Mouse (Mus musculus) ES-E14 (cell line): ENCODE results near the gene Gm20671. TPM values are rescaled to one million over a fixed set of nuclear protein-coding genes. Genes with fewer than 3 reads are reported as not detected.
"Not testable (repeated sequence)": the region's sequence is repeated elsewhere in the genome, so short reads cannot be mapped to it uniquely, and the experiment has no call there.

Experiments used
- DNase-seq: peaks from one replicate; pipeline ENCODE4 v3.0.0-alpha.2; 2013; ENCODE audit warnings: low read depth, low spot score
- H3K27ac ChIP-seq: 2 replicates; pipeline ENCODE4 v1.5.1; 2012; ENCODE audit warnings: low read depth, mild to moderate bottlenecking, low read length, moderate library complexity, mixed read lengths; ENCODE audit not compliant: poor library complexity, insufficient read depth, severe bottlenecking
- H3K36me3 ChIP-seq: 2 replicates; pipeline ENCODE4 v1.6.1; 2012; ENCODE audit warnings: mild to moderate bottlenecking, low read length, moderate library complexity, mixed read lengths; ENCODE audit not compliant: control insufficient read depth, poor library complexity, insufficient read depth, severe bottlenecking
- H3K4me1 ChIP-seq, 2 experiments: fragments of 150-350 bp in 1 of 2; sonication (generic) in 1 of 2; 2 replicates each; pipeline ENCODE4 v1.6.1; 2012; ENCODE audit warnings: low read length in 2 of 2, mild to moderate bottlenecking in 1 of 2, mixed read lengths in 1 of 2; ENCODE audit not compliant: control insufficient read depth in 2 of 2, insufficient read depth in 2 of 2, poor library complexity in 1 of 2
- H3K4me3 ChIP-seq, 2 experiments: fragments of 150-350 bp in 1 of 2; sonication (generic) in 1 of 2; 2 replicates each; pipeline ENCODE4 v1.5.1; 2012; ENCODE audit warnings: low read length in 2 of 2, low read depth in 1 of 2, mild to moderate bottlenecking in 1 of 2, mixed read lengths in 1 of 2; ENCODE audit not compliant: insufficient read depth in 1 of 2, poor library complexity in 1 of 2, severe bottlenecking in 1 of 2
- H3K9ac ChIP-seq: 2 replicates; pipeline ENCODE4 v1.6.1; 2012; ENCODE audit warnings: low read depth, mild to moderate bottlenecking, low read length, mixed read lengths; ENCODE audit not compliant: poor library complexity, insufficient read depth, severe bottlenecking
- H3K9me3 ChIP-seq: fragments of 150-350 bp; sonication (generic); 2 replicates; pipeline ENCODE4 v1.6.1; 2012; ENCODE audit warnings: low read depth, mild to moderate bottlenecking, low read length; ENCODE audit not compliant: control insufficient read depth, insufficient read depth
- CHD2 ChIP-seq: IDR thresholded peaks from 2 replicates; pipeline ENCODE4 v1.6.1; 2014; ENCODE audit warnings: mild to moderate bottlenecking, low read depth, low read length, inconsistent platforms
- HCFC1 ChIP-seq: IDR thresholded peaks from 2 replicates; pipeline ENCODE4 v1.6.1; 2012; ENCODE audit warnings: low read length, inconsistent platforms, borderline replicate concordance; ENCODE audit not compliant: insufficient read depth
- MAFK ChIP-seq: IDR thresholded peaks from 2 replicates; pipeline ENCODE4 v1.6.1; 2014; ENCODE audit warnings: mild to moderate bottlenecking, low read depth, low read length, inconsistent platforms; ENCODE audit not compliant: insufficient read depth
- ZC3H11A ChIP-seq: IDR thresholded peaks from 2 replicates; pipeline ENCODE4 v1.6.1; 2012; ENCODE audit warnings: low read depth, mild to moderate bottlenecking, inconsistent platforms, low read length, borderline replicate concordance
- ZNF384 ChIP-seq: IDR thresholded peaks from 2 replicates; pipeline ENCODE4 v1.6.1; 2012; ENCODE audit warnings: low read depth, low read length, inconsistent platforms
- in situ Hi-C, 2 experiments: fragments of 600-800 bp; cut with MboI; formaldehyde crosslinking; loops; one replicate each; pipeline ENCODE4 v1.15.1; 2025; ENCODE audit warnings: low sequenced_read_pairs in 2 of 2, inconsistent platforms in 1 of 2; ENCODE audit not compliant: unreplicated experiment in 2 of 2
- total RNA-seq: library from RNA; depleted of rRNA; stranded (reverse); fragments of 300-350 nt; gene quantifications from 2 replicates; pipeline ENCODE4 v1.2.3, GENCODE M21; 2012

Gm20671 gene
- total RNA-seq, 1 experiment: not detected

GRCm38 (mm10) chr5:32862469-32863132 lies 35.7 kb upstream of the Gm20671 start:
- in situ Hi-C loops: no loop called here
- Histone ChIP-seq H3K9me3 (no peaks in the 10 kb centered on the region), H3K4me3 (peak overlapping the region in 1 of 2 experiments; percentile 89; a peak in 2 of 4 replicates), H3K9ac (no peak overlapping the region), H3K27ac (no peak overlapping the region), H3K4me1 (no peaks in the 10 kb centered on the region; a peak in 1 of 4 replicates), H3K36me3 (peaks cover 2% of the 10 kb centered on the region)
- no peak for DNase-seq
- no peak for TF ChIP-seq MAFK
- TF ChIP-seq HCFC1: no peak
- TF ChIP-seq ZNF384: peak; percentile 63; the same call in 1 of the 2 replicates
- no peak for TF ChIP-seq ZC3H11A
- no peak for TF ChIP-seq CHD2

DNA sequence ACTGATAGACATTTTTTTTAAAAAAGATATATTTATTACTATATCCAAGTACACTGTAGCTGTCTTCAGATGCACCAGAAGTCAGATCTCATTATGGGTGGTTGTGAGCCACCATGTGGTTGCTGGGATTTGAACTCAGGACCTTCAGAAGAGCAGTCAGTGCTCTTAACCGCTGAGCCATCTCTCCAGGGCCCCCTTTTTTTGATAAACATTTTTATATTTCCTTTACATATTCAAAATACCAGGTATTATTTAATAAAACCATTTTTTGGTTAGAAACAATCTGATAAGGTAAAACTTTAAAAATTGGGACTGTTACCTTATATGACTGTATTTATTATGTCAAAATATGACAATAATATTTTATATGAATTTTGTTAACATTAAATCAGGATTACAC lies 34.2 kb upstream of the Gm20671 start:
- TF ChIP-seq MAFK: no peak
- no peak for TF ChIP-seq HCFC1
- no peak for TF ChIP-seq ZC3H11A
- no peak for TF ChIP-seq ZNF384
- TF ChIP-seq CHD2: no peak

DNA sequence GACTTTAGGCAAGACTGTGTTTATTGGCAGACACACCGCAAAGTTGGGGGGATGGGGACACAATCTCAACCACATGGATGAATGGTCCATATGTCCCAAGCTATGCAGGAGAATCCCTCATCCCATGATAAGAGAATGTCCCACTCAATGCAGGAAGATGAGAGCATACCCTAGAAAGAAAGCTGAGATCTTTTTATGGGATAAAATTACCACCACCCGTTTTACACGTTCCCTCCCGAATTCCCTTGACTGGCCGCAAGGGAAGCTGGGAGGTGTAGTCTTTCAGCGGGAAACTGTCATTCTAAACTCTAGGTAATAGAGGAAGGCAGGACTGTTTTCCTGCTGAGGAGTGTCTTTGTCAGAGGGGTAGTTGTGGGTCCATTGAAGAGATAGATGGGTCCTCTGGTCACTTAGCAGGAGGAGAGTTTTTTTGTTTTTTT lies 30.9 kb upstream of the Gm20671 start:
- peak; percentile 37 for DNase-seq
- H3K9me3 ChIP-seq: no peaks in the 10 kb centered on the region
- H3K4me1 ChIP-seq: peaks cover 2 to 6% of the 10 kb centered on the region in 2 experiments; a peak in 2 of 4 replicates
- H3K36me3 ChIP-seq: no peaks in the 10 kb centered on the region
- TF ChIP-seq MAFK (no peak), CHD2 (no peak), ZC3H11A (no peak), HCFC1 (peak; percentile 92), ZNF384 (peak; percentile 89)
- peak overlapping the region; percentile 68 to 78 for H3K4me3 ChIP-seq
- in situ Hi-C loops: no loop called here
- H3K9ac ChIP-seq: peak overlapping the region; percentile 78; the same call in 1 of the 2 replicates
- no peak overlapping the region; the same call in 1 of the 2 replicates for H3K27ac ChIP-seq

More for the DNA sequence above, 34.2 kb upstream of the Gm20671 start:
- peaks cover 2% of the 10 kb centered on the region for H3K36me3 ChIP-seq
- H3K9me3 ChIP-seq: no peaks in the 10 kb centered on the region
- no peak overlapping the region for H3K27ac ChIP-seq
- H3K4me3 ChIP-seq: no peak overlapping the region
- in situ Hi-C loops: no loop called here
- H3K9ac ChIP-seq: no peak overlapping the region
- H3K4me1 ChIP-seq: peaks cover 0 to 2% of the 10 kb centered on the region in 2 experiments; a peak in 2 of 4 replicates
- no peak for DNase-seq

- H3K9me3 ChIP-seq, H3K36me3 ChIP-seq, H3K27ac ChIP-seq, H3K4me3 ChIP-seq, DNase-seq, in situ Hi-C loops, H3K9ac ChIP-seq: not testable (repeated sequence)
- H3K4me1 ChIP-seq: peaks cover 11 to 19% of the 10 kb centered on the region in 2 experiments
These were observed 28.4 kb upstream of the Gm20671 start for GRCm38 (mm10) chr5:32855274-32855673.

- Histone ChIP-seq H3K4me1 (peaks cover 11 to 19% of the 10 kb centered on the region in 2 experiments), H3K9me3 (no peaks in the 10 kb centered on the region), H3K36me3 (no peaks in the 10 kb centered on the region), H3K9ac (peak overlapping the region; percentile 40; the same call in 1 of the 2 replicates), H3K27ac (peak overlapping the region; percentile 3; the same call in 1 of the 2 replicates), H3K4me3 (no peak overlapping the region)
- TF ChIP-seq MAFK (no peak), HCFC1 (no peak), ZC3H11A (no peak), CHD2 (no peak), ZNF384 (no peak)
- no peak for DNase-seq
- in situ Hi-C loops: no loop called here
These were observed 27.9 kb upstream of the Gm20671 start for GRCm38 (mm10) chr5:32854818-32855217.
